Mouse (Mus musculus) cerebellum, adult 18-20 months (tissue): Measurements from ENCODE around the gene Rps25.
A peak's percentile ranks its signal among the peaks of the same experiment; 100 is the strongest.
"Not testable (repeated sequence)": the region's sequence is repeated elsewhere in the genome, so short reads cannot be mapped to it uniquely, and the experiment has no call there.

Experiments
- DNase-seq, 2 experiments: peaks; one replicate each; pipeline ENCODE4 v3.0.0; 2021

Rps25 gene

GRCm38 (mm10) chr9:44407752-44408097 lies 786 bp downstream of the Rps25 start:
- DNase-seq: no peak

- not testable (repeated sequence) for DNase-seq
These were observed 1.8 kb downstream of the Rps25 start for GRCm38 (mm10) chr9:44408693-44409092.

DNA sequence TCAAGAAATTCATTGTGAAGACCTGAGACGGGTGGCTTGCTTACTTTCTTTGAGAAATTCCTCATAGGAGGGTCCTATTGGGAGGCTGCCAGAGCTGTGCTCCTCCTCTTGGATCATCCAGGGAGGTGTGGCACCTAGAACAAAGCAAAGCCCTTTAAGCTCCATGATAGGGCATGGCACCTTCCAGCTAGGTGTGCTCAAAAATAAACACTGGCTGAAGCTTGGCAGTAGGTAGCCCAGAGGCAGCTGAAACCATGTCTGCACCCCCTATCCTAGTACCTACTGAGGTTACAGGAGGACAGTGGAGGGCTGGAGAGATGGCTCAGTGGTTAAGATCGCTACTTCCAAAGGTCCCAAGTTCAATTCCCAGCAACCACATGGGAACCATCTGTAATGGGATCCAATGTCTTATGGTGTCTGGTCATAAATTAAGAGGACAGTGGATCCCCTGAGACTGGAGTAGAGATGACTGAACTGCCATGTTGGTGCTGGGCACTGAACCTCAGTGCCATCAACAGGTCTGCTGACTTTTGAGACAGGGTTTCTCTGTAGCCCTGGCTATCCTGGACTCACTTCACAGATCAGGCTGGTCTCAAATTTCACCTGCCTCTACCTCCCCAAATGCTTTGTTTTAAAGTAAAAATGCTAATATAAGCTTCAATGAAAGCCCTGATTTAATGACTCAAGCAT lies 3.9 kb downstream of the Rps25 start:
- DNase-seq: no peak

GRCm38 (mm10) chr9:44411601-44412130 lies 4.7 kb downstream of the Rps25 start:
- no peak for DNase-seq

DNA sequence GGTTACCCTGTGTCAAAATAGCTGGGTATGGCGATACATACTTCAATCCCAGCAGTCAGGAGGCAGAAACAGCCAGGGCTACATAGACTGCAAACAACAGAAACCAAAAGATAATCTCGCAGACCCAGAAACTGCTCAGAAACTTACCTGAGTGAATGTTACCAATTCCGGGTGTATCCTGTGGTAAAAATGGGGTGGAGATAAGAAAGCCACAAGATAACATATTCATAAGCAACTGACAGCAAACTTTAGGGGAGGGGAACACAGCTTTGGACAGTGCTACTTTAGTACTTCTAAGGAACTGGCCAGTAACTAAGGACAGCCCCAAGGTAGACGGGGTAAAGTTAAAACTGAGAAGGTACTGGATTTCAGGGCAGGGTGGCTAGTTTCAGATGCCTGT lies 5.4 kb downstream of the Rps25 start:
- no peak for DNase-seq

- no peak for DNase-seq
These were observed 5.8 kb downstream of the Rps25 start for GRCm38 (mm10) chr9:44412781-44413180.

GRCm38 (mm10) chr9:44417156-44417891 lies 10.4 kb downstream of the Rps25 start:
- DNase-seq: no peak

DNA sequence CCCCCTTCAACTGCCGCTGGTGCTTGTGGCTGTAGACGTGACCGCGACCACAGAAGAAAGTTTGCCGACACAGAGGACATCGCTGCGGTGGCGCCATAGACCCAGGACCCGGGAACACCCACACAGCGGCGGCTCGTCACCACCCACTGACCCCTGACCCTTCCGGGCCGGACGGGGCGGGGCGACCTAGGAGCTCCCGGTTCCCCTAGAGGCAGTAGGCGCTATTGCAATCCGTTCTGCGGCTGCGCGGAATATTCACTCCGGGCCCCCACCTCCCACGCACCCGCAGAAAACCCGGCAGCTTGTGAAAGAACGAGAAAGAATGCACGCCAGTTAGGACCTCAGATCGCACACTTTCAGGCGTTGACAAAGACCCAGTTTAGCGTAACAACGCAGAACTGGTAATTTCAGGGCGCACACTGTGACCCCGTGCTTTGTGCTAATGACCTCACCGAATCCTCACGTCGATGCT lies 11.0 kb downstream of the Rps25 start:
- DNase-seq: peak; percentile 95 to 97

DNA sequence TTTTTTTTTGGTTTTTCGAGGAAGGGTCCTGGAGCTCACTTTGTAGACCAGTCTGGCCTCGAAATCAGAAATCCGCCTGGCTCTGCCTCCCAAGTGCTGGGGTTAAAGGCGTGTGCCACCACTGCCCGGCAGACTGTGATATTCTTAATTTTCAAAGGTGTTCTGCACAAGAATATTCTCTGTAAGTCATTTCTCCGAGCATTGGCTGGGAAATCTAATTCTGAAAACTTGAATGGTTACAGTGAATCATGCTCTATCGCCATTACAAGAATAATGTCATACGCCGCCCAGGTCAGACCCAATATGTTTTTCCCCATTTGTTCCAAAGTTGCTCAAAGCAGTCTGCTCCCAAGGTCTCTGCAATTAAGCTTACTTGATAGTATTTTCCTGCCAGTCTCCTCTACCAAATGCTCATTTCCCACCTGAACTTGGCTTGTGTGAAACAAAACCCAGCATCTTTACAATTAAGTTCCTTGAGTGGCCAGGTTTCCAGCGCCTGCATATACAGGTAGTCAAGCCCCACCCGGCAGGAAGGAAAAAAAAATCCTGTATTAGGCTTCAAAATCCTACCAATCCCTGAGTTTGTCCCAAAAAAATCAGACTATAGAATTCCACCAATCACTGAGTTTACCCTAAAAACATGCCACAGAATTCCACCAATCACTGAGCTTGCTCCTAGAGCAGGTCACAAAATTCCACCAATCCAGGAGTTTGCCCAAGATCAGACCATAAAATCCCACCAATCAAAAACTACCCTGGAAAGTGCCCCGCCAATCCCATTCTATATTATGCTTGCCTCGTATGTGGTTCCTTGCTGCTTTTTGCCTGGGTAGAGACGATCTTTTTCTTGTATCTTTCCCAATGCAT lies 11.8 kb downstream of the Rps25 start, which contains the start of gene Ccdc84:
Gene Ccdc84 (minus strand): TSS at position 51 of the 867 bp plus-strand sequence.
- DNase-seq: peak; percentile 23 to 38

DNA sequence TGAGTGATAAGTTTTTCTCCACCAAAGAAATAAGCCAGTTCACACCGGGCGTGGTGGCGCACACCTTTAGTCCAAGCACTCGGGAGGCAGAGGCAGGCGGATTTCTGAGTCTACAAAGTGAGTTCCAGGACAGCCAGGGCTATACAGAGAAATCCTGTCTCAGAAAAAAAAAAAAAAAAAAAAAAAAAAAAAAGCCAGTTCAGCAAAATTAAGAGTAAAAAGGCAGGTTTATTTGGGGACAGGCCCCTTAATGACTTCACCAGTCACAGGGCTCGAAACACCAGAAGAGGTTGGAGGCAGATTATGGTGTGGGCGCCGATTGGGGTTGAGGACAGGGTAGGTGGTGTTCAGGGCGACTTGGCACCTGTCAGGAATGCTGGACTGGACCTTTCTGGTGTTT lies 12.8 kb downstream of the Rps25 start:
- not testable (repeated sequence) for DNase-seq

DNA sequence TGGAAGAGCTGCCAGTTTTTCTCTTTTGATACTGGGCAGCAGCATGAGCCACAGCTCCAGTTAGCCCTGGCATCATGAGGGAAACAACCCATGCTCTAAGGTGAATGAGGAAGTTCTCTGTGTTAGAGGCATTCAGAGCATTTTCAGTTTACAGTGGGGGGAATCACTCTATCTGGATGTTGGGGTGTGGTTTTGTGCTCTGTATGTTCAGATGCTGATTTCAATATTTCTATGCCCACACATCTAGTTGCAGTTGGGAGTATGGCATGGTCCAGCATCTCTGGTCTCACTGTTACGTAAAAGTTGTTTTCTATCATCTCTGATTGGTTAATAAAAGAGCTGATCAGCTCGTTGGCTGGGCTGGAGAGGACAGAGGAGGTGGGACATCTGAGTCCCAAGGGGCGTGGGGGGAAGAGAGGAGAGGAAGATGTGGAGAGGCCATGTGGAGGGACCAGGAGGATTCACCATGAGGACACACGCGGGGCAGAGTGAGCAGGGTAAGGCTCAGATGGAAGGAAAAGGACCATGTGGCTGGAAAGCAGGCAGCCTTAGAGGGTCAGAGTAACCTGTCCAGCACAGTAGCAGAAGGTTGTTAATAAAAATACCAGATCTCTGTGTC lies 13.4 kb downstream of the Rps25 start:
- DNase-seq: no peak

DNA sequence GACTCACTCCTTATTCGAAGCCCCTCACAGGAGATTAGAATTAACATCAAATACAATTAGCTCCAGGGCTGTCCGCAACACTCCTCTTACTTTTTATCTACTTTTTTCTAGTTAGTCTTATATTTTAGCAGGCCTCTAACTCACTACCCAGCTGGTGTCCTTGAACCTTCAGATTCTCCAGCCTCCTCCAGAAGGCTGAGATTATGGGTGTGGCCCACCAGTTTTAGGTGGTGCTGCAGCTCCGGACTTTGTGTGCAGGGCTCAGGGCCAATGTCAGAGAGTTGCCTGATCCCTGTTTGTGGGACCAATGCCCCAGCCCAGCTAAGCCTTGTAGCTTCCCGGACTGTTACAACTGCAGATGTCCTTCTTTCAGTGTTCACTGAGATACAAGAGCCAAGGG lies 16.6 kb downstream of the Rps25 start:
- no peak for DNase-seq

DNA sequence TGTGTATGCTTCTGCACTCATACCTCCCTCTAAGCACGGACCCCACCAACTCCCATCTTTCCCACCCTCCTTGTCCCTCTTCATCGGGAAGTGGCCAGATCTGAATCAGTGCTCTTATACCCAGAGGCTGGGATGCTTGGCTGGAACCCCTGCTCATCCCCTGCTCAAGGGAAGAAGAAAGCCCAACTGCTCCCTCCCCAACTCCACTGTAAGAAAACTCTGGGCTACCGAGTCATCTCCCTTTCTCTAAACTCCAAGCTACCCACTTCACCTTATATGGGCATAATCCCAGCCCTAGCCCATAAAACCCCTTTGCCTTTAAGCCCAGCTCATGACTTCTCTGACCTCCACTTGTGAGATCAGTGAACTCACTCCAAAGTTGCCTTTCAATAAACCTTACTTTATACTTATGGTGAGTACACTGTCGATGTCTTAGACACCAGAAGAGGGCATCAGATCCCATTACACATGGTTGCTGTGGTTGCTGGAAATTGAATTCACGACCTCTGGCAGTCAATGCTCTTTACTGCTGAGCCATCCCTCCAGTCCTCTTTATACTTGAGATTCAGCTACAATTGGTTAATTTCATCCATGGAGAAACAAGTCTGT lies 25.7 kb downstream of the Rps25 start:
- DNase-seq: no peak

- DNase-seq: no peak
These were observed 28.8 kb downstream of the Rps25 start for GRCm38 (mm10) chr9:44435747-44436146.

- no peak for DNase-seq
These were observed 34.0 kb downstream of the Rps25 start, which contains the start of gene Foxr1 for GRCm38 (mm10) chr9:44440961-44441360. Foxr1 (minus strand) TSS chr9:44441136.

DNA sequence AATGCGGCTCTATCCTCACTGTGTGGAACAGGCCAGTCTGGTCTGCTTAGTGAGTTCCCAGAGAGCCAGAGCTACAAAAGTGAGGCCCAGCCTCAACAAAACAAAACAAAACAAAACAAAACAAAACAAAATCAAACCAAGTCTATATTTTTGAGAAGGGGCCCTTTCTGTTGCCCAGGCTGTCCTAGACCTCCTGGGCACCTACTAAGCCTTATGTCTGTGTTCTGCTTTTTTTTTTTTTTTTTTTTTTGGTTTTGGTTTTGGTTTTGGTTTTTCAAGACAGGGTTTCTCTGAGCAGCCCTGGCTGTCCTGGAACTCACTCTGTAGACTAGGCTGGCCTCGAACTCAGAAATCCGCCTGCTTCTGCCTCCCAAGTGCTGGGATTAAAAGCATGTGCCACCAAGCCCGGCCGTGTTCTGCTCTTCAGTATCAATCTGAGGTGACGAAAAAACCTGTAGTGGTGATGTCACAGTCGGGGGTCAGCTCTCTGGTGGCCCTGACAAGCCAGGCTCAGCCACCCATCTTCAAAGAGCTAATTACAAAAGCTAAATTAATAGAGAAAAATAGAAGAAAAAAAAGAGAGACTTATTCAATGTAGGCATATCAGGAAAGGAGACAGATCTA lies 37.6 kb downstream of the Rps25 start:
- DNase-seq: not testable (repeated sequence)

DNA sequence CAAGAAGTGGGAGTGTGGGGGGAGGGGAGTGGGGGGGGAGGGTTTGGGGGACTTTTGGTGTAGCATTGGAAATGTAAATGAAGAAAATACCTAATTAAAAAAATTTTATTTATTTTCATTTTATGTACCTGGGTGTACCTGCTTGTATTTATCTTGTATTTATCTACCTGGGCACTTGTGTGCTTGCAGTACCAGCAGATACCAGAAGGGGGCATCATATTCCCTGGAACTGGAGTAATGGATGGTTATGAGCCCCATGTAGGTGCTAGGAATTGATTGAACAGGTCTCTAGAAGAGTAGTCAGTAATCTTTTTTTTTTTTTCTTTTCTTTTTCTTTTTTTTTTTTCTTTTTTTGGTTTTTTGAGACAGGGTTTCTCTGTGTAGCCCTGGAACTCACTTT lies 43.4 kb downstream of the Rps25 start:
- DNase-seq: peak in 1 of 2 experiments; percentile 18

- peak; percentile 84 to 90 for DNase-seq
These were observed 47.4 kb downstream of the Rps25 start for GRCm38 (mm10) chr9:44454132-44454890.

GRCm38 (mm10) chr9:44454891-44455220 lies 47.9 kb downstream of the Rps25 start, which contains the start of gene Upk2:
Upk2 (minus strand) TSS chr9:44454976.
- no peak for DNase-seq

- DNase-seq: peak; percentile 38 to 58
These were observed 50.2 kb downstream of the Rps25 start for GRCm38 (mm10) chr9:44457035-44457742.
